Mouse (Mus musculus): ENCODE data around the gene Gm3512.
A peak's percentile ranks its signal among the peaks of the same experiment; 100 is the strongest.
"Not testable (repeated sequence)": the region's sequence is repeated elsewhere in the genome, so short reads cannot be mapped to it uniquely, and the experiment has no call there.

Gene Gm3512

DNA sequence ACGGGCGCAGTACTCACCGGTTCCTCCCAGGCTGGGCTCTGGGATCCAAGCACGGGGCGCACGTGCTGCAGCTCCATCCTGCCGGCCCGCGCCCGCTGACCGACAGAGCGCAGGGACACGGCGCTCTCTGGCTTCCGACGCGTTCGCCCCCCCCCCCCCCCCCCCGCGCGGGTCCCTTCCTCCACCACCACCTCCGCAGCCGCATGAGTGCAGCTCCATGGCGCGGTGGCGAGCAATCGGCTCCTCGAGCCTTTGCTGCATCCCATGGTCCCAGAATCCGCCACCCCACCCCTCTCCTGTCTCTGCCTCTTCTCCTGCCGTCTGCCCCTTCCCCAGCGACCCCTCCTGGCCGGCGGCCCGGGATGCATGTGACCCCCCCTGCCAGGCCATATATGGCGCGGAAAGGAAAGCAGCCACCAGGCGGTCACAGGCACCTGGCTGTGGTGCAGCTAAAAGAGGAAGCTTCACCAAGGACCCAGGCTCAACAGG, at the start of gene Gm3512:
Gene Gm3512 (minus strand): TSS at position 51 of the 489 bp plus-strand sequence.
- DNase-seq (ENCODE audit: low spot score in 2 of 2), result peak; percentile 15 to 17

GRCm38 (mm10) chr14:7200070-7200469, 25.7 kb upstream of the Gm3512 start:
- peak; percentile 17 to 20 for DNase-seq (ENCODE audit: low spot score in 2 of 2)

DNA sequence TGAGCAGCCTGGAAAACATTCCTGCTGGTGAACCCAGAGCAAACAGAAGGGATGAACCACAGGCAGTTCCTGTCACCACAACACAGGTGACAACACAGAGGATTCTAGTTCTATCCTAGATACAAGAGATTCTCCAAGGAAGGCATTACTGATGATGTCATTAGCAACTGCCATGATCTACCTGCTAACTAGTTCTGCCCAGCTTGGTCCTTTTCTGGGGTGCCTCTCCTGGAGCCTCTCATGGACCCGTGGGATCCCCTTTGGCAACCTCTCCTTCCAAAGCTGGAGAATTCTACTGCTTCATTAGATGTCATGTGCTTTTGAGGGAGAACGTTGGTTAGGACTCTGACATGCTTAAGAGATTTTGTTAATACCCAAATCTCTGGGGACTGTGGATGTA, 20.1 kb upstream of the Gm3512 start, which contains the start of gene Gm16434:
Gene Gm16434 (minus strand): TSS at position 101 of the 400 bp plus-strand sequence.
- DNase-seq (ENCODE audit: low spot score in 2 of 2), result not testable (repeated sequence)

GRCm38 (mm10) chr14:7125312-7125711, 49.0 kb downstream of the Gm3512 start, which contains the start of gene Gm6676:
Gene Gm6676, minus strand, starts transcription at chr14:7125412.
- DNase-seq (ENCODE audit: low spot score in 2 of 2), result not testable (repeated sequence)

- DNase-seq (ENCODE audit: low spot score in 2 of 2), result peak; percentile 20 to 22
These were observed 69.1 kb downstream of the Gm3512 start for GRCm38 (mm10) chr14:7105124-7105802.
